8 mouse cellular contexts compared by ENCODE assay signal in the genomic region with DNA sequence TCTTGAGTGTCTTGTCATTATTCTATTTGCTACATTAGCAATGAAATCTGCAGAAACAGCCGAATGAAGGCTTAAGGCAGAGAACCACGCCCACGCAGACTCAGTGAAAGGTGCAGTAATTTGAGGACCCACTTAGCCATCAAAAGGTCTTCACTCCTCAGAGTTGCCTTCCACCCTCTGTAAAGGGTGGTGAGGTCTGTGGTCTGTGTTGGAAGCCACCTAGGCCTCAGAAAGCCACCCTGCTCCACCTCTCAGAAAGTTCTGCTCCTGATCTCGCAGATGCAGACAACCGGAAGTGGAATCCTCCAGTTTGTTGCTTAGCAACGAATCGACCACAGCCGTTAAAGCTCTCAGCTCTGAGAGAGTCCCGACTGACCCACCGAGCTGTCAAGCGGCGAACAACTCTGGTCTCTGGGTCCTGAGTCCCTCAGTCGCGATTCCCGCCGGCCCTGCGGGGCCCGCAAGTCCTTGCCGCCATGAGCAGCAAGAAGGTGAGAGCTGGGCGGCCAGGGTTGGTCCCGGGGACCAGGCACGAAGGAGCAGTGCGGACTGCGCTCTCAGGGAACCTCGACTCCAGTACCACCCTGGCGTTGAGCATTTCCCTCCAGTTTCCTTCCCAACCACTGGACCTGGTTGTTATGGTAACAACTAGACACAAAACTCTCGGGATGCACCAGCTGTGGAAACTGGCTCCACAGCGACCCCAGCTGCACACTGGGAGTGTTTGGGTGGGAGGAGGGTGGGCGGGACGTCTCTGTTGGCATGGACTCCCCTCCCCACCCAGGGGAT. TPM values are rescaled to one million over a fixed set of nuclear protein-coding genes. Genes with fewer than 3 reads are reported as not detected.
DNase-seq lines count a peak whose midpoint lies in the region; ATAC-seq lines count a peak whose summit lies in the region.

A gene (plus strand): TSS at position 456 of the 789 bp plus-strand sequence.

- H3K4me3 ChIP-seq in heart, embryonic 12.5 days, result peak within 1 kb of the TSS; percentile 68
- peak within 1 kb of the TSS; percentile 55 for H3K4me3 ChIP-seq in forebrain, embryonic 15.5 days
- peak within 1 kb of the TSS; percentile 48 for H3K4me3 ChIP-seq in neural tube, embryonic 11.5 days (ENCODE audit: low read depth, low read length)

- H3K4me1 ChIP-seq in heart, embryonic 12.5 days (replicated peaks), result no peaks in the 10 kb centered on the region
- H3K4me1 ChIP-seq in forebrain, embryonic 15.5 days, result peaks cover 9% of the 10 kb centered on the region; the same call in 1 of the 2 replicates
- H3K4me1 ChIP-seq in neural tube, embryonic 11.5 days (ENCODE audit: control insufficient read depth, insufficient read depth, low read length), result no peaks in the 10 kb centered on the region

- 12% methylated on average over 30 of the region's 30 CpGs for WGBS in heart, embryonic 12.5 days
- WGBS in forebrain, embryonic 15.5 days, result 11% methylated on average over 30 of the region's 30 CpGs
- 11% methylated on average over 30 of the region's 30 CpGs for WGBS in neural tube, embryonic 11.5 days

- H3K9me3 ChIP-seq in heart, embryonic 12.5 days (replicated peaks), result no peaks in the 10 kb centered on the region
- no peaks in the 10 kb centered on the region for H3K9me3 ChIP-seq in forebrain, embryonic 15.5 days
- no peaks in the 10 kb centered on the region for H3K9me3 ChIP-seq in neural tube, embryonic 11.5 days (ENCODE audit: control insufficient read depth, low read length)

- H3K9ac ChIP-seq in heart, embryonic 12.5 days, result peak within 1 kb of the TSS; percentile 69
- peak within 1 kb of the TSS; percentile 59 for H3K9ac ChIP-seq in forebrain, embryonic 15.5 days (replicated peaks)
- peak within 1 kb of the TSS; percentile 54; the same call in 1 of the 2 replicates for H3K9ac ChIP-seq in neural tube, embryonic 11.5 days (ENCODE audit: low read length)

- H3K4me2 ChIP-seq in heart, embryonic 12.5 days, result peak within 1 kb of the TSS; percentile 97
- peak within 1 kb of the TSS; percentile 92 for H3K4me2 ChIP-seq in forebrain, embryonic 15.5 days (replicated peaks)
- peak within 1 kb of the TSS; percentile 80 for H3K4me2 ChIP-seq in neural tube, embryonic 11.5 days (ENCODE audit: low read depth)

- intact Hi-C loops in left cerebral cortex, postnatal 4 days (cut with DNase I), result no loop called here

- H3K27me3 ChIP-seq in heart, embryonic 12.5 days (replicated peaks), result no peaks in the 10 kb centered on the region
- H3K27me3 ChIP-seq in forebrain, embryonic 15.5 days, result no peaks in the 10 kb centered on the region
- H3K27me3 ChIP-seq in neural tube, embryonic 11.5 days (ENCODE audit: control insufficient read depth, insufficient read depth, low read length), result no peaks in the 10 kb centered on the region

- H3K36me3 ChIP-seq in heart, embryonic 12.5 days, result no peaks in the 10 kb centered on the region
- no peaks in the 10 kb centered on the region for H3K36me3 ChIP-seq in forebrain, embryonic 15.5 days
- H3K36me3 ChIP-seq in neural tube, embryonic 11.5 days (ENCODE audit: control insufficient read depth, insufficient read depth, low read length), result no peaks in the 10 kb centered on the region

- no peak for DNase-seq in heart, adult 18-20 months
- DNase-seq in T-cell, adult 2 months (ENCODE audit: low spot score), result peak; percentile 9
- DNase-seq in left cerebral cortex, postnatal 4 days, result peak; percentile 32
- peak; percentile 62 for DNase-seq in neural tube, embryonic 11.5 days (ENCODE audit: low spot score)
- DNase-seq in thymus, postnatal 36 days, result peak; percentile 8 to 35
- DNase-seq in cerebellum, adult 9-11 months, result no peak

- ATAC-seq in heart, embryonic 12.5 days (ENCODE audit: insufficient number of reproducible peaks, low FRiP score), result peak; percentile 42; the same call in 1 of the 2 replicates
- peak; percentile 84 for ATAC-seq in forebrain, embryonic 15.5 days (replicated peaks)
- peak; percentile 75 for ATAC-seq in neural tube, embryonic 11.5 days (ENCODE audit: insufficient read depth, low FRiP score, low TSS enrichment)

- H3K27ac ChIP-seq in heart, embryonic 12.5 days (ENCODE audit: poor library complexity, severe bottlenecking), result no peak within 1 kb of the TSS
- no peak within 1 kb of the TSS for H3K27ac ChIP-seq in forebrain, embryonic 15.5 days (replicated peaks)
- no peak within 1 kb of the TSS for H3K27ac ChIP-seq in neural tube, embryonic 11.5 days (ENCODE audit: low read depth, low read length)

RNA-seq across cellular contexts. Expression of the gene that starts here (rescaled TPM):
- 0.06 and 0.09 TPM in 2 replicates for polyA plus RNA-seq in heart, embryonic 12.5 days (2016; fragmentation: Nextera tagmentation; extraction: Ambion mirVana)
- total RNA-seq in heart, adult 18-20 months (2021), result under 1 TPM; 0.02 to 0.51 TPM
- 0.11 and 0.15 TPM in 2 replicates for polyA plus RNA-seq in forebrain, embryonic 15.5 days (2015; fragmentation: Nextera tagmentation; extraction: Ambion mirVana)
- total RNA-seq in left cerebral cortex, postnatal 4 days (2021), result 1 to 10 TPM in 1 of 2 experiments, under 1 TPM in 1; 0.40 to 2.1 TPM
- 0.08 and 0.24 TPM in 2 replicates for polyA plus RNA-seq in neural tube, embryonic 11.5 days (2014; fragmentation: Nextera tagmentation; extraction: Ambion mirVana)

Comparison
In these comparisons a context has a peak if more than half of its experiments do, and no peak if none do; other contexts are left out.
1. Peak in ATAC-seq, H3K4me3 ChIP-seq, H3K9ac ChIP-seq and H3K4me2 ChIP-seq in heart, embryonic 12.5 days; RNA of the gene not detected or under 1 TPM.
2. Peak in ATAC-seq, H3K4me3 ChIP-seq, H3K9ac ChIP-seq and H3K4me2 ChIP-seq in forebrain, embryonic 15.5 days; RNA of the gene not detected or under 1 TPM.
3. Peak in DNase-seq, ATAC-seq, H3K4me3 ChIP-seq, H3K9ac ChIP-seq and H3K4me2 ChIP-seq in neural tube, embryonic 11.5 days; RNA of the gene not detected or under 1 TPM.
4. DNase-seq: peak in T-cell, adult 2 months (single experiment), left cerebral cortex, postnatal 4 days (single experiment) and thymus, postnatal 36 days (2 of 2); none in heart, adult 18-20 months (0 of 2) and cerebellum, adult 9-11 months (single experiment).
5. Peak in every context shown above with its lines, with median percentiles within 50 percentile points of each other: ATAC-seq, H3K4me2 ChIP-seq, H3K4me3 ChIP-seq and H3K9ac ChIP-seq.